Mouse (Mus musculus): ENCODE data around the gene 4933402J07Rik. TPM values are rescaled to one million over a fixed set of nuclear protein-coding genes. Genes with fewer than 3 reads are reported as not detected.

4933402J07Rik gene
- total RNA-seq (2023) = not detected

GRCm38 (mm10) chr8:87563553-87563952, at the start of gene 4933402J07Rik:
Gene 4933402J07Rik (plus strand): TSS chr8:87563853.

Other genes starting within 250 kb of the 4933402J07Rik start
- not detected for gene Cbln1, start 91.2 kb upstream of the 4933402J07Rik start, total RNA-seq (2023)

Measured in neutrophil, adult 59 days (primary cell).